Mouse (Mus musculus) myocyte (in vitro differentiated cells): ENCODE data around the gene Twf2.

Experiments
- CEBPB ChIP-seq: IDR thresholded peaks from 2 replicates; pipeline ENCODE4 v1.6.1; 2011; ENCODE audit warnings: mild to moderate bottlenecking, moderate library complexity; ENCODE audit not compliant: poor library complexity, insufficient read depth, severe bottlenecking
- POLR2A ChIP-seq: IDR thresholded peaks from one replicate; pipeline ENCODE4 v1.6.1; 2011; ENCODE audit warnings: low read depth, mild to moderate bottlenecking, control low read depth, moderate library complexity; ENCODE audit not compliant: insufficient read length
- TCF12 ChIP-seq: IDR thresholded peaks from one replicate; pipeline ENCODE4 v1.6.1; 2011; ENCODE audit warnings: mild to moderate bottlenecking, control low read depth; ENCODE audit not compliant: poor library complexity, insufficient read depth, severe bottlenecking

- TF ChIP-seq CEBPB: no peak
- TF ChIP-seq POLR2A: no peak
- no peak for TF ChIP-seq TCF12
These were observed 58.1 kb downstream of the Twf2 start for GRCm38 (mm10) chr9:106261058-106261457.
